Mouse (Mus musculus): ENCODE measurements around the gene Gng2. TPM values are rescaled to one million over a fixed set of nuclear protein-coding genes. Genes with fewer than 3 reads are reported as not detected.

Gng2 gene
- polyA plus RNA-seq, 1 experiment: 0.48 TPM

DNA sequence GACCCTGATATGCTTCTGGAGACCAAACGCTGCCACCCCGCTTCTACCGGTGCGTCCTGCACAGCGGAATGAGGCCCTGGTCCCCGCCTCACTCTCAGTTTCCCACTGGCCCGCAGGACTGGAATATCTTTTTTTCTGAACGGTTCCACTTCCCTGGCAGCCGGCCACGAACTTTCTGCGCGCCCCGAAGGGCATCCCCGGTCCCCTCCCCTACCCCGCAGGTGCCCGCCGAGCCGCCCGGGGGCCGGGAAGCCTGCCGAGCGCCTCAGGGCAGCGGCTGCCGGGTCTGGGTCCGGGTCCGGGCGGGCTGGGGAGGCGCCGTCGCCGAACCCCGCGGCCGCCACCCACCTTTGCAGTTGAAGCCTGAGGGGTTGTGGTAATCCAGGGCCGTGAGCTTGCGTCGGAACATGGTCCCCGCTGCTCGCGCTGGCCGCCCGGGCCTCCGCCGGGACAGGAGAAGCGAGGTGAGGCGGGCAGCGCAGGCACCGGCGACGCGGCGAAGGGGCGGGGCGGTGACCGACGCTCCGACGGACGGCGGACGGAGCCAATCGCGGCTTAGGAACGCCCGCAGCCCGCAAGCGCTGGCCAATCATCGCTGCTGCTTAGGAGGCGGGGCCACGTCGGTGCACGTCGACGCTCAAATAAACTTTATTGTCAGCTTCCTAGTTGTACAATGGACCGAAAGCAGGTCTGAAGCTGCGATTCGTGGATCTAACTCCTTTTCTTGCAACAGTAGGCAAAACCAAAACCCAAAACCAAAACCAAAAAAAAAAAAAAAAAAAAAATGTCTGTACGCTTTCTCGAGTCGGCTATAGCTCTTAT lies 153.9 kb downstream of the Gng2 start, which contains the start of gene Rtraf:
Rtraf (minus strand) TSS at position 504 of the 822 bp plus-strand sequence.
- TF ChIP-seq CTCF (IDR thresholded peaks at IDR 0.05; ENCODE audit: control insufficient read depth, insufficient read depth, insufficient replicate concordance, low read depth, low read length) (no peak), POLR2A (IDR thresholded peaks at IDR 0.05; ENCODE audit: control insufficient read depth, low read depth, low read length) (peak; percentile 69)
- peak within 1 kb of the TSS; percentile 51; the same call in 1 of the 2 replicates for H3K27ac ChIP-seq (ENCODE audit: control insufficient read depth, insufficient read depth, low read depth, low read length)

More for the DNA sequence above, 153.9 kb downstream of the Gng2 start, which contains the start of gene Rtraf:
- no peaks in the 10 kb centered on the region for H3K4me1 ChIP-seq (ENCODE audit: control insufficient read depth, insufficient read depth, low read length)
- peak within 1 kb of the TSS; percentile 86 for H3K4me3 ChIP-seq (ENCODE audit: control insufficient read depth, low read depth, low read length)
- no peaks in the 10 kb centered on the region; the same call in 1 of the 2 replicates for H3K36me3 ChIP-seq (ENCODE audit: control insufficient read depth, insufficient read depth, low read length)
- H3K27me3 ChIP-seq (ENCODE audit: control insufficient read depth, insufficient read depth, low read length): no peaks in the 10 kb centered on the region

Other genes starting within 250 kb of the Gng2 start
- gene Nid2, start 226.4 kb downstream of the Gng2 start, polyA plus RNA-seq (2012; rRNA removed): 5.7 and 7.0 TPM in 2 replicates
- 64.6 and 67.4 TPM in 2 replicates for gene Rtraf, start 153.8 kb downstream of the Gng2 start, polyA plus RNA-seq (2012; rRNA removed)
- gene Saysd1, start 160.9 kb upstream of the Gng2 start, polyA plus RNA-seq (2012; rRNA removed): 220 and 227 TPM in 2 replicates
- gene Kcnk5, start 204.2 kb upstream of the Gng2 start, polyA plus RNA-seq (2012; rRNA removed): 11.6 and 11.8 TPM in 2 replicates